Mouse (Mus musculus) erythroblast, adult 5-6 weeks (primary cell): ENCODE data around the gene Efhb. TPM values are rescaled to one million over a fixed set of nuclear protein-coding genes. Genes with fewer than 3 reads are reported as not detected.

Experiments used
- ATAC-seq: replicated peaks from 2 replicates; pipeline ENCODE4 v1.8.0; 2016; ENCODE audit warnings: moderate number of reproducible peaks, mild to moderate bottlenecking, moderate TSS enrichment, inconsistent platforms; ENCODE audit not compliant: poor library complexity, low FRiP score, severe bottlenecking
- total RNA-seq, 2 experiments: library from RNA; stranded (forward) in 1 of 2; stranded (reverse) in 1 of 2; fragments of 150-400 nt in 1 of 2; fragments of 200-764, 138-1000 nt in 1 of 2; gene quantifications; 2 replicates each; pipeline versions ENCODE4 v1.2.3 to v1.2.4; 2015 to 2017; ENCODE audit warnings: low replicate concordance in 2 of 2

The Efhb gene
- total RNA-seq (2015; ENCODE audit: low replicate concordance) (not detected in 2 replicates), total RNA-seq (2017; ENCODE audit: low replicate concordance) (not detected in 2 replicates)

DNA sequence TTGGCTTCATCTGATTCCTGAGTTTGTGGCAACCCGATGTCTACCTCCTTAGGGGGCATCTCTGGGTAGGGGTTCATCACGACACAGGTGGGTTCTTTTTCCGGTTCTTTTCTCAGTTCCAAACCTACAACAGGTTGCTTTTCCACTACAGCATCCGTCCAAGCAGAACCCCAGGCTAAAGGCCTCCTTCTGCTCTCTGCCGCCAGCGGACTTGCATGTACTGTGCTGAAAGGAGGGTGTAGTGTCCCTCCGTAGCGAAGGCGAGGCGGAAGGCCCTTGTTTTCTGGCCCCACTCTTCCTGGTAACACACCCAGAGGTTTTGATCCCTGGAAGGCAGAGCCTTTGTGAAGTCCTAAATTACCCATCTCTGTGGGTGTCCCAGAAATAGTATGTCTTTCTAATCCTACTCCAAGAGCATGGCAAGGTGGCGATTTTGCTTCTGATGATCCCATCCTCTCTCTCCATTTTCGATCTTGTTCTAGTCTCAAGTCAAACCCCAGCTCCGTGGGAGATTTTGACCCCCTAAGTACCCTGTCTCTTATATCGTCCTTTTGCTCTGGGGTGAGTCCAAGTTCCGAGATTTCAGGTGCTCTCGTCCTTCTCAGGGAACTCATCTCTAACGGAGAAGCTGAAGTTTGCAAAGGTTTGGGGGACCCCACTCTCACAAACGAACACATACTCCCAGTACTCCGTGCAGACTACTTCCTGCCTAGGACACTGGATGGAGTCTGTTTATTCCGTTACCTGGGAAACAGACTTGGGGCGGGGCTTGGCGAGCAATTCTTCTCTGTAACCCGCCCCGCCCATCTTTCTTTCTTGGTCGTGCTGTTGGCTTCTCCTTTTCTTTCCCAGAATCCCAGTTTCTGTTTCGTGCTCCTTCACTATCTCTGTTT lies at the start of gene Efhb:
Efhb (minus strand) TSS at position 719 of the 893 bp plus-strand sequence.
- ATAC-seq, result no peak

DNA sequence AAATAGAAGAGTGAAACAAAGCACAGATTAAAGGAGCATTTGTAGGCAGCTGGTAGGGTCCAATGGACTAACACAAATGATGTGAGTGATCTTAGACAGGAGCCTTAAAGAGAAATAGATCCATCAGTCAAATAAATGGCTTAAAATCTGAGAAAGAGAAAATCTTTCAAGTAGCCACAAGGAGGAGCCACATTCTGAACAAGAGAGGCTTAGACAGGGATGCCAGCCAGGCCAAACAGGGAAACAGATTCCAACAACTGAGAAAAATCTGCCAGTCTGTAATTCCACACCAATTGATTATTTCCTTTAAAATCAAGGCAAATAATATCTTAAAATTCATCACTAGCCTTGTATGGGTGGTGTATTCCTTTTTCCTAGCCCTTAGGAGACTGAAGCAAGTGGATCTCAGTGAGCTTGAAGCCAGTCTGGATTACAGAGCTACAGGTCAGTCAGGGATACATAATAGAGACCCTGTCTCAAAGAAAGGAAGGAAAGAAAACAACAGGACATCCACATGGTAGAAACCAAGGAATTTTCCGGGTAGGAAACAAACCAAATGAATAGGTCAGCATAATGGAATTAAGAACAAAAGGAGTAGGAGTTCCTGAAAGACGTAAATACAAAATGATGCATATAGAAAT lies 49.3 kb upstream of the Efhb start:
- no peak for ATAC-seq

DNA sequence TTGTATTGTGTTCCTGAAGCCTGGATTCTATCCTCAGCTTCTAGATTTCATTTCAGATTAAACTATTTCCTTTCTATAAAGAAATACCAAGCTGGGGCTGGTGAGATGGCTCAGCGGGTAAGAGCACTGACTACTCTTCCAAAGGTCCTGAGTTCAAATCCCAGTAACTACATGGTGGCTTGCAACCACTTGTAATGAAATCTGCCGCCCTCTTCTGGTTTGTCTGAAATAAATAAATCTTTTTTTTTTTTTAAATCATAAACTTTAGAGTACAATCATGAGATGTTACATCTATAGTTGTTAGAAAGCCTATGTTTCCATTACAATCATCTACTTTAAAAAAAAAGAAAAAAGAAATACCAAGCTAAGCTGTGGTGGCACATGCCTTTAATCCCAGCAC lies 39.8 kb upstream of the Efhb start:
- ATAC-seq, result no peak

DNA sequence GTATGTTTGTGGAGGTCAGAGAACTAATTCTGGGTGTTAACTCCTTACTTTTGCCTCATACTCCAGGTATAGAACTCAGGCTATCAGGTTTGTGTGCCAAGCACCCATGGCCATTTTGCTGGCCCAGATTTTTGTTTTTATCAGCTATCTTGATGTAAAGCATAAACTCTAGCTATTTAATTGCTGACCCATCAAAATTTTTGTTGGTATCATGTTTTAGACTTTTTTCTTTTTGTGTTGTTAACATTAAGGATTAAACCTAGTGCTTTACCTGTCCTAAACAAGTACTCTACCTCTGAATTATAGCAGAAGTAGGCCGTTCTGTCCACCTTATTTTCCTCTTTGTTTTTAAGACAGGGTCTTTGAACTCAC lies 25.9 kb upstream of the Efhb start:
- ATAC-seq, result no peak

DNA sequence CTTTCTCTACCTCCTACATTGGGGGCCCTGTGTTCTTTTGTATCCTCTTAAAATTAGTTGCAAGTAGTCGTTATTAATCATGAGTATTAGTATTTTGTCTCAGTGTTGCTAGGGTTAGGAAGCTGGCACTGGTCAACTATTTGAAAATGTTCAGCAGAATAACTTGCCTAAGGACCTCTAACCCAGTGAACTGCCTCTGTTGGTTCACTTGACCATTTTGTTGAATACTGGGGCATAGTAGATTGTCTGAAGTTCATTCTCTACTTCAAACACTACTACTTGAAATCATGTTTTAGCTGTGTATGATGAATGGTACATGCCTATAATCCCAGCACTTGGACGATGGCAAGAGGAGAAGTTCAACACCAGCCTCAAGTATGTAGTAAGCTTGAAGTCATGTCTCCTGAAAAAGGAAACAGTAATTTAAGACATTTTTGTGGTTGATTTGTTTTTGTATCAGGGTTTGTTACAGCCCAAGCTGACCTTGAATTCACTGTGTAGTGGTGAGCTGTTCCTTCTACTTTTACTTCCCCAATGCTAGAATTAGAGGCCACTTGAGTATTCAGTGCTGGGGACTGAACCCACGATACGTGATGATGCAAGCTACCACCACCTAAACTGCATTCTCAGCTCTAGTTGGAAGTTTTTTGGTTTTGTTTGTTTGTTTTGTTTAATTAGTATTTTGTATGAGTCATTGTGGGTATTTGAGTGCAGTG lies 25.3 kb upstream of the Efhb start:
- ATAC-seq, result no peak

DNA sequence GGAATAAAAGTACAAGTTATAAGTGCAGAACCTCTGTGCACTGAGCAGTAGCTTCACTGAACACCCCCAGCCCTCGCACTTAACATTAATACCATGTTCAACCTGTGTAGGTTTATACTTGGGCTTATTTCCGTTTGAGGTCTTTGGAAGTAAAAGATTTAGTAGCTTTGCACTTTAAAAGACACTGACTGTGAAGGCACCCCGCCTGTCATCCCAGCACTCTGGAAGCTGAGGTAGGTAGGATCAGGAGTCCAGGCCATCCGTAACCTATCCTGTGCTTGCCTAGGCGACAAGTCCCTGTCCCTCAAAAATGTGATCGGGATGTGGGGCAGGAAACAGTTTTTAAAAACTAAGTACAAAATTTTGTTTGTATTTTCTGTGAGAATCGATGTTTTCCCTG lies 17.3 kb upstream of the Efhb start:
- no peak for ATAC-seq

DNA sequence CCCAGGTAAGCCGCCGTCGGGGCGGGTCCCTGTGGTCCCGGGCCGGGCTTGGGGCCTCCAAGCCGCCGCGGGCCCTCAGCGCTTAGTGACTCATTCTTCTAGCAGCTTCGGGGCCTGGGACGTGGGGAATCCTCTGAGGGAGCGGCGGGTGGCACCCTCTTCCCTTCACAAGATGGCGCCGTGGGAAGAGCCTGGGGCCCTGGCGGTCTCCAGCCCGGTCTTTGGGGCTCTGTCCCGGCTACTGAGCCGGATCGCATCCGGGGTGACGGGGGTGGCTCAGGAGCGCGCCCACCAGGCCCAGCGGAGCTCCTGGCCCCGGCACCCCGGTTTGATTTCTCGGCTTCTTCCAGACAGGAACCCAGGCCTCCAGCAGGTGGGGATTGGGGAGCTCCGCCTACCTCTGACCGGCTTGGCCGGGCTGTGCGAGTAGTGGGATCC lies 16.5 kb upstream of the Efhb start:
- ATAC-seq, result peak; percentile 28

DNA sequence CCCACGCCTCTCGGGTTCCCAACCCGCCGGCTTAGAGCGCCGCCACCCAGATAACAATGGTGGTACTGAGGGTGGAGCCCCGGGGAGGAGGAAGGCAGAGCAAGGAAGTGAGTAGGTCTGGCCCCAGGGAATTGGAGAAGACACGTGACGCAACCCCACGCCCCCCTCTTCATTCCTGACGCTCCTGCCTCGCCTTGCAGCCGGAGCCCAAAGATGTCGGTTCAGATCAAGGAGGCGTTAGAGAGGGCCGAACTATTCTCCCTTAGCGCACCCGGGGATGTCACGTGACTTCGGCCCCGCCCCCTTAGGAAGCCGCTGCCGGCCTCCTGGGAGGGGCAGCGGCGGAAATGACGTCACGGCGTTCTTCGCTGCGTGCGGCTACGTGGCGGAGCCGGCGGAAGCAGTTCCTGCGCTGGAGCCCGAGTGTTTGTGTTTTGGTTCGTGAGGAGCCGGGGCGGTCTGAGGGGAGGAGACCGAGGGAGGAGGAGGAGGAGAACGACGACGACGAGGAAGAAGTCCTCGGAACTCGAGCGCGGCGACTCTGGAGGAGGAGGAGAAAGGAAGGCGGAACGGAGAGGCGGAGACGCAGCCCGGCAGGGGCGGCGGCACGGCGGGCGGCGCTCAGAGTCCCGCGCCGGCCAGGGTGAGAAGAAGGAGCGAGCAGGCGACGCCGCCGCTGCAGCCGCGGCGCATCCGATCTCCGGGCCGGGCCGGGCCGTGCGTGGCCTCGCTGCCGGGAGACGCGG lies 15.9 kb upstream of the Efhb start, which contains the start of gene Rab5a:
Rab5a (plus strand) TSS at position 377 of the 746 bp plus-strand sequence.
- ATAC-seq, result peak; percentile 93

DNA sequence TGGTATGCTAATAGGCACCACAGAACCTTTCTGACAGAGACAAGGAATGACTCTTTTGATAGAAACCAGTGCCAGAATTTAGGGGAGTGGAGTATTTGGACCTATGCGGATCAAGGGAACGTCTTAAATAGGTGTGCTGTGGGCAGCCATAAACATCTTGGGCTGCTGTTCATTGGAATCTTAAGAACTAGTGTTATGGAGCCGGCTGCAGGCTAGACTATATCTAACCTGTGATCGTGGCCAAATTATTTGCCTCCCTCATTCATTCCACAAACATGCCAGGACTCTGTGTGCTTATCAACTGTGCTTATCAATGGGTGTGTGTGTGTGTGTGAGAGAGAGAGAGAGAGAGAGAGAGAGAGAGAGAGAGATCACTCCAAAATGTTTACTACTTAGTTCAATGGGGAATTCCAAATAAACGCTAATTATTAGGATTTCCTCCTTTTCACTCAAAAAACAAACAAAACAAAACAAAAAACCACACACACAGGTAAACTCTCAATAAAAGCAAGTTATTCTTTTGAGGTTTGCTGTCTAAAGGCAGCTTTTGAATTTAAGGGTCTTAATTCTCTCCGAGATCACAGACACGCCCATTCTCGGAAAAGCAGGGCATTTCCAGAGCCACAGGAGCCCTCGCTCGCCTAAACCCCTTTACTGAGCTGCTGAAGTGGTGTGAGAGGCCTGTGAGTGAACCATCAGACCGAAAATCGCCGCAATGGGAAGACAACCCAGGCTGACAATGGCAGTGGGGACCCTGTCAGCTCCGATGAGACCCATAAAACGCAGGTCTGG lies 15.1 kb upstream of the Efhb start:
- peak; percentile 36 for ATAC-seq

DNA sequence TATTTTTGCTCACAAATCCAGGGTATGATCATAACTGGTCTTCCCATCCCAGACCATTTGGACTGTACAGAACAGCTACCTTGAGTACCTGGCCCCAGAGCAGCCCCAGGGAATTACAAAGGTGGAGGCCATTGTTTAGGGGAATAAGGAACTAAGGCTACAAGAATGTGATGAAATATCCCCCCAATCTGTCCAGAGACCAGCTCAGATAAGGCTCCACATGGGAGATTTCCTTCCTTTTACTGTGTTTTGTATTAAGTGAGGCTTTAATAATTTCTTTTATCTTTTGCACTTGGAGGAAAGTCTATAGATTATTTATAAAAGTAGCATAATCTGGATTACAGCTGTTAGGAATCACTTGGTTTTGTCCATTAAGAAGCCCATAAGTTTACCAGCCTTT lies 5.6 kb upstream of the Efhb start:
- ATAC-seq, result no peak

DNA sequence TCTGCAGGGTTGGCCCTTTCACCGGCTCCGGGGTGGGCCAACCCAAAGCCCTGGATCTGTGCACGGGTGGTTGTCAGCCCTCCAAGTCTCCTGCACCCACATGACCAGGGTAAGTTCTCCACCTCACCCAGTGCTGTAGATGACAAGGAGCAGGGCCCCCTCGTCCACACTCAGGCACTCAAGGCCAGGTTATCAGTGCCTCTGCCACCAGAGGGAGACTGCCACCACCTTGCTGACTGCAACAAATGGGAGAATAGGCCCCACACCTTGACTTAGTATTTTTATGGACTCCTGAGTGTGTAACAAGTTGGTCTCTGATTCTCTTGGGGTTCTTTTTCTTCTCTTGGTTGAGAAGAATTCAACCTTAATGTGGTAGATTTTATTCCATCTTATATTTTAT lies 2.4 kb upstream of the Efhb start:
- peak; percentile 65; the same call in 1 of the 2 replicates for ATAC-seq

DNA sequence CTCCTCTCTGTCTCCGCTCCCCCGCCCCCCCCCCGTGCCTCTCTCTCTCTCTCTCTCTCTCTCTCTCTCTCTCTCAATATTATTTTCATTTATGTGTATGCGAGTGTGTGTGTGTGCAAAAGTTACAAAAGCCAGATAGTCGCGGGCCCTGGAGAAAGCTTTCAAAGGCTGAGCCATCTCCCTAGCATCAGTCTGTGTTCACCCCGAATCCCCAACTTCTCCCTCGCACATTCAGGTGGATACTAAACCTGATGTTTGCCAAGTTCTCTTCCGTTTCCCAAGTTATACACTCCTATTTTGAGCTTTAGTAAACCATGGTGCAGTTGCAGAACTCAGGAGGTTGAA lies 347 bp upstream of the Efhb start:
- no peak for ATAC-seq

DNA sequence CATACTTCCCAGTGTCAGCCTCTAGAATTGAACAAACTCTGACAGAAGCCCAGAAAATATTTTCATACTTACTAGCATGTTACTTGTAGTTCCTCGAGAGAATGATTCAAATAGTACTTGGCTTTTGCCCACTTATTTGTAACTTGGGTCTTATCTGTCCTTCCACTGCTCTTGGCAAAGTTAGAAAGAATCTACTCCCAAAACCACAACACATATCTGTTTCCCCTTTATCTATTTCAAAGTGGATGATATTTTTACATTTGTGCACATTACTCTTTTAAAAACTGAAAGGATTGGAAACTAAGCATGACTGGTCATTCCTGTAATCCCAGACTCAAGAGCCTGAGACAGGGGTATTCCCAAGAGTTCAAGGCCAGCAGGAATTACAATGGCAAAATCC lies 6.4 kb downstream of the Efhb start:
- ATAC-seq, result no peak

DNA sequence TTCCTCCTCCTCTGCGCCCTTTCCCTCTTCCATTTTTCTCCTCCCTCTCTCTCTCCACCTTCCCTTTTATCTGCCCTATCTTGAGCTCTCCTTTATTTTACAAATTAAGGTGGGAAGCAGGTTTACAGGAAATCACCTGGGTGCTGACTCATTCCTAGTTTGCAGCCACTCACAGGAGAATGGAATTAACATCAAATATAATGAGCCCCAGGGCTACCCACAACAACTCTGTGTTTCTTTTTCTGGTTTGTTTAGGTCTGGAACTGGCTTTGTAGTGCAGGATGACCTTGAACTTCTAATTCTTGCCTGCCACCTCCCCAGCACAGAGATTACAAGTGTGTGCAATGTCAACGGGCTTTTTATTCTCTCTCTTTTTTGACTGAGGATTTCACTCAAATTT lies 7.0 kb downstream of the Efhb start:
- ATAC-seq, result no peak

DNA sequence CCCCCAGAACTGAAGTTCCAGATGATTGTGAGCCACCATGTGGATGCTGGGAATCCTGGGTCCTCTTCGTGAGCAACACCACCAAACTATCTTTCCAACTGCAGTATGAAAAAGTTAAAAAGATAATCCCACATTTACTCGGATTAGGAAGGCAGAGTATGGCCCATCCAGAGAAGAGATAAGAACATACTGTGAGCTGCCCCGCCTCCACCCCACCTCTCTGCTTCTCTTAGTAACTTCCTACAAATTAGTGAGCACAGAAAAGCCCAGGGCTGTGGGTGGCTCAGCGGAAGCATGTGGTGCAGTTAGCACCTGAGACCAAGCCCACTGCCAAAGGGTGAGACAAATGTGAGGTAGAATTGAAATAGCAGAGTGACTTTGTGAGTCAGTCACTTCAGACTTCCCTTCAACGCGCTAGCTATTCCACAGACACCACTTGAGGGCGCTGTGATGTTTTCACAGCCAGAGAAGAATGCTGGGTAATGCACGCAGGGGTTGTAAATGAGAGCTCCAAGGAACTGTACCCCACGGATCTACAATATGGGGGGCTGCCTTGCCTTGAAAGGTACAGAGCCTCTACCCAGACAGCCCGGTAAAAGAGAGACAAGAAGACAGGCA lies 60.3 kb downstream of the Efhb start:
- ATAC-seq, result no peak

DNA sequence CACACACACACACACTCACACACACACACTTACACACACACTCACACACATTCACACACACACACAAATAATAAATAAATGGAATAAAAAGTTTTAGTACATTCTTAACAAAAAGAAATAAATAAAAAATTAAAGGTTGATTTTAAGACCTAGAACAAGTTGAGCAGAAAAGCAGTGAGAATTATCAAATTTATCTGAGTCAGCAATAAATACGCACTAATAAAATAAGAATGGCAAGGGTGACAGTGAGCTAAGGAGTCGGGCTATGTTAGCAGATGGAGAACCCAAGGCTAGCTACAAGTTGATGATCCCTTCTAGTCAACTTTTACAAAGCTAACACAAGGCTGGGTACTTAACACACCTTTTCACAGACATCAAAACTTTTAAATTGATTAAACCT lies 69.9 kb downstream of the Efhb start:
- ATAC-seq, result no peak

DNA sequence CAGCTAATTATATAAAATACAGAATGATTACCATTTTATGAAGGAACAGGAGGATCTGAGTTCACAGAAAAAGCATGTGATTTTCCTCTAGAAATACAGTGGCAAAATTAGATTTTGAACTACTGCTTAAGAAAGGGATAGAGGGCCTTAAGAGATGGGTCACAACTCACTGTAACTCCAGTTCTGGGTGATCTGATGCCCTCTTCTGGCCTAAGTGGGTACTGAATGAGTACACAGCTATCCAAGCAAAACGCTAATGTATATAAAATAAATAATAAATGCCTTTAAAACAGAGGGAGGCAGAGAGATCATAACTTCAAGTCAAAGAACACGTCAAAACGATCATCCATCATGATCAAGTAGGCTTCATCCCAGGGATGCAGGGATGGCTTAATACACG lies 73.6 kb downstream of the Efhb start:
- no peak for ATAC-seq

DNA sequence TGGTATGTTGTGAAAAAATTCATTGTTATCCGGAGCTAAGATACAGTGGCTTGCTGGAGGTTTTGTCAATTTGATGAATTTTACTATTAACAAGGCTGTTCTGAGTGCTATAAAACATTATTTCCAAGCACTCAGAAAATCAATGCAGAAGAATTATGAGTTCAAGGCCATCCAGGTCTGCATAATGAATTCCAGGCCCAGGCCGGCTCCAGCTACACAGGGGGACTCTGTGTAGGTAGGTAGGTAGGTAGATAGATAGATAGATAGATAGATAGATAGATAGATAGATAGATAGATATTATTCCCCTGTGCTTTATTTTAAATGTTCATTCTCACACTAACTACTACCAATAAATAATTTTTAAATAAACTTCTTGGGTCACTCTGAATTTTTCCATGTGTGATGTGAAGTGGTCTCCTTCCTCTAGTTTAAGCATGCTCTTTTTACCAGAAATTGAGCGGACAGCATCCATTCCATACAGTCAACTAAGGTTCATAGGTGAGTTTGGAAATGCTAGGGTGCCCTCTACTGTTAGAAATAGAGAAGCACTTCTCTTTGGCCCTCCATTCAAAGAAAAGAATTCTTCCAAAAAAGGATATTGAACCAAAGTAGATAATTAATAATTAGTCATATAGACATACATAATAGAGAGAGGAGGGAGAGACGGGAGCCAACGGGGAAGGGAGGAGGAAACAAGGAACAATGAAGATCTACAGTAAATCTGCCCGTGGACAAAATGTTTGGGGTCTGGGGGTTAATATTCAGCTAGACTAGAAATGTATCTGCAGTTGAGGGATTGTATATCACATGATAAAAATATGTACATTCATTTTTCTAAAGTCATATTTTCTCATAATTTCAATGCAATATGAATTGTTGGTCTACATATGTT lies 75.3 kb downstream of the Efhb start:
- no peak for ATAC-seq
